Mouse (Mus musculus) heart, adult 18-20 months (tissue): Measurements from ENCODE around the gene Snorc. TPM values are rescaled to one million over a fixed set of nuclear protein-coding genes. Genes with fewer than 3 reads are reported as not detected.

Source experiments
- DNase-seq, 2 experiments: peaks; one replicate each; pipeline ENCODE4 v3.0.0; 2021 to 2022; ENCODE audit warnings: mixed read lengths in 1 of 2
- total RNA-seq, 2 experiments: library from RNA; stranded (reverse); gene quantifications; 2 replicates each; pipeline ENCODE4 v1.2.3; 2021

Snorc gene
- total RNA-seq, 2 experiments from 2014 or later: not detected

GRCm38 (mm10) chr1:87510166-87510691 is 40.2 kb downstream of the Snorc start:
- peak; percentile 7 to 13 for DNase-seq

DNA sequence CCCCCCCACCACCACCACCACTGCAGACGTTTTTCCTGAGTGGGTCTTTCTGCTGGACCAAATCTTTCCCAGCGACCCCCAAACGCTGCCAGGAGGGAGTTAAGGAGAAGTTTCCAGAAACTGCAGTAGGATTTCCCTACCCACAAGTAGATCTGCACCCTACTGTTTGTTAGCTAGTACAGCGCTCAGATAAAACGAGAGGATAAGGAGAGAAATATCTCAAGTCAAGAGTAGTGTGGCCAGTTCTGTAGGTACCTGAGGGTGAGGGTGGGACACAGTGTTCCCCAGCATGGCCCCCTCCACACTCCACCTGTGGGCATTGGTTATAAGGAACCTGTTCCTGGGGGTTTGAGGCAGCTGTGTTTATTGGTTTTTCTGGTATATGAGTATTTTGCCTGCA is 40.8 kb downstream of the Snorc start:
- DNase-seq: no peak

GRCm38 (mm10) chr1:87520467-87520866 is 50.4 kb downstream of the Snorc start:
- DNase-seq: no peak

GRCm38 (mm10) chr1:87521523-87521922 is 51.5 kb downstream of the Snorc start:
- DNase-seq: no peak

GRCm38 (mm10) chr1:87525041-87525440 is 55.0 kb downstream of the Snorc start:
- no peak for DNase-seq

Other genes starting within 250 kb of the Snorc start
- gene Efhd1, start 205.9 kb upstream of the Snorc start, total RNA-seq: 1 to 10 TPM; 4.4 to 4.8 TPM
- 10 to 100 TPM; 40.8 to 46.3 TPM for gene Gigyf2, start 143.3 kb upstream of the Snorc start, total RNA-seq
- not detected for gene Kcnj13, start 75.5 kb upstream of the Snorc start, total RNA-seq
- gene Neu2, start 39.6 kb downstream of the Snorc start, total RNA-seq: not detected
- gene Ngef, start 103.6 kb downstream of the Snorc start, total RNA-seq: under 1 TPM; 0.12 to 0.33 TPM
- gene Inpp5d, start 150.0 kb downstream of the Snorc start, total RNA-seq: 10 to 100 TPM; 17.3 to 24.4 TPM